Mouse (Mus musculus) myocyte (in vitro differentiated cells): Measurements from ENCODE around the gene Spink2. TPM values are rescaled to one million over a fixed set of nuclear protein-coding genes. Genes with fewer than 3 reads are reported as not detected.

Experiments
- H3K27me3 ChIP-seq: one replicate; pipeline ENCODE4 v1.6.1; 2011; ENCODE audit not compliant: control insufficient read depth, insufficient read depth, insufficient read length
- H3K36me3 ChIP-seq: one replicate; pipeline ENCODE4 v1.6.1; 2011; ENCODE audit not compliant: control insufficient read depth, insufficient read depth
- H3K4me2 ChIP-seq: one replicate; pipeline ENCODE4 v1.6.1; 2011; ENCODE audit warnings: low read depth, control low read depth
- H3K4me3 ChIP-seq: one replicate; pipeline ENCODE4 v1.5.1; 2011; ENCODE audit warnings: mild to moderate bottlenecking, control low read depth, moderate library complexity
- H3K79me2 ChIP-seq: one replicate; pipeline ENCODE4 v1.6.1; 2011; ENCODE audit not compliant: control insufficient read depth, insufficient read depth
- H3ac ChIP-seq: one replicate; pipeline ENCODE4 v1.6.1; 2011; ENCODE audit not compliant: control insufficient read depth, insufficient read length
- CEBPB ChIP-seq: IDR thresholded peaks from 2 replicates; pipeline ENCODE4 v1.6.1; 2011; ENCODE audit warnings: mild to moderate bottlenecking, moderate library complexity; ENCODE audit not compliant: poor library complexity, insufficient read depth, severe bottlenecking
- E2F4 ChIP-seq: IDR thresholded peaks from one replicate; pipeline ENCODE4 v1.6.1; 2011; ENCODE audit warnings: mild to moderate bottlenecking, control low read depth, moderate library complexity; ENCODE audit not compliant: insufficient read depth
- MAX ChIP-seq: IDR thresholded peaks from one replicate; pipeline ENCODE4 v1.6.1; 2011; ENCODE audit warnings: low read depth, mild to moderate bottlenecking, control low read depth
- MYOD1 ChIP-seq, 3 experiments: IDR thresholded peaks; one replicate each; pipeline ENCODE4 v1.6.1; 2011; ENCODE audit warnings: control low read depth in 2 of 3, low read depth in 2 of 3, mild to moderate bottlenecking in 2 of 3, moderate library complexity in 1 of 3; ENCODE audit not compliant: insufficient read length in 2 of 3, control insufficient read depth in 1 of 3
- MYOG ChIP-seq, 3 experiments: IDR thresholded peaks; one replicate each; pipeline ENCODE4 v1.6.1; 2011; ENCODE audit warnings: control low read depth in 2 of 3, low read depth in 2 of 3, mild to moderate bottlenecking in 2 of 3; ENCODE audit not compliant: insufficient read length in 2 of 3, control insufficient read depth in 1 of 3, insufficient read depth in 1 of 3
- POLR2A ChIP-seq: IDR thresholded peaks from one replicate; pipeline ENCODE4 v1.6.1; 2011; ENCODE audit warnings: low read depth, mild to moderate bottlenecking, control low read depth, moderate library complexity; ENCODE audit not compliant: insufficient read length
- POLR2AphosphoS2 ChIP-seq: IDR thresholded peaks from one replicate; pipeline ENCODE4 v1.6.1; 2011; ENCODE audit warnings: low read depth, control low read depth; ENCODE audit not compliant: insufficient read length
- REST ChIP-seq: IDR thresholded peaks from one replicate; pipeline ENCODE4 v1.6.1; 2011; ENCODE audit warnings: mild to moderate bottlenecking, control low read depth, moderate library complexity; ENCODE audit not compliant: insufficient read depth, insufficient read length
- SRF ChIP-seq: IDR thresholded peaks from one replicate; pipeline ENCODE4 v1.6.1; 2011; ENCODE audit warnings: low read depth; ENCODE audit not compliant: control insufficient read depth, insufficient read length
- TCF12 ChIP-seq: IDR thresholded peaks from one replicate; pipeline ENCODE4 v1.6.1; 2011; ENCODE audit warnings: mild to moderate bottlenecking, control low read depth; ENCODE audit not compliant: poor library complexity, insufficient read depth, severe bottlenecking
- TCF3 ChIP-seq: IDR thresholded peaks from one replicate; pipeline ENCODE4 v1.6.1; 2011; ENCODE audit warnings: low read depth, control low read depth; ENCODE audit not compliant: insufficient read length
- USF1 ChIP-seq: IDR thresholded peaks from one replicate; pipeline ENCODE4 v1.6.1; 2011; ENCODE audit warnings: low read depth, mild to moderate bottlenecking, control low read depth, moderate library complexity
- polyA plus RNA-seq: library from polyadenylated mRNA; unstranded; fragments of >200 nt; fragmentation: generic; extraction: Trizol; gene quantifications from one replicate; pipeline ENCODE4 v1.2.1, GENCODE M21; 2012; ENCODE audit warnings: missing spikeins

Spink2 gene
- polyA plus RNA-seq, 1 experiment, result not detected

GRCm38 (mm10) chr5:77253154-77253553, 41.9 kb upstream of the Spink2 start:
- TF ChIP-seq TCF3, result no peak
- Histone ChIP-seq H3ac (no peak overlapping the region), H3K4me3 (no peak overlapping the region), H3K4me2 (no peak overlapping the region), H3K79me2 (no peaks in the 10 kb centered on the region), H3K27me3 (no peaks in the 10 kb centered on the region), H3K36me3 (no peaks in the 10 kb centered on the region)

GRCm38 (mm10) chr5:77252115-77252827, 41.0 kb upstream of the Spink2 start:
- peak in 1 of 3 experiments; percentile 36 for TF ChIP-seq MYOD1 (IDR thresholded peaks at IDR 0.05; ENCODE audit: control insufficient read depth in 1 of 3, insufficient read length in 2 of 3, low read depth in 2 of 3)
- peak; percentile 77 for TF ChIP-seq CEBPB
- no peak for TF ChIP-seq POLR2A
- Histone ChIP-seq H3K4me3 (no peak overlapping the region), H3K4me2 (peak overlapping the region; percentile 81), H3K27me3 (no peaks in the 10 kb centered on the region), H3ac (no peak overlapping the region), H3K36me3 (no peaks in the 10 kb centered on the region), H3K79me2 (no peaks in the 10 kb centered on the region)

GRCm38 (mm10) chr5:77251656-77252055, 40.4 kb upstream of the Spink2 start:
- Histone ChIP-seq H3K36me3 (no peaks in the 10 kb centered on the region), H3K79me2 (no peaks in the 10 kb centered on the region)
- TF ChIP-seq POLR2A (no peak), SRF (no peak), MYOG (IDR thresholded peaks at IDR 0.05; ENCODE audit: control insufficient read depth in 1 of 3, insufficient read depth in 1 of 3, insufficient read length in 2 of 3, low read depth in 2 of 3) (no peak), USF1 (no peak), MYOD1 (IDR thresholded peaks at IDR 0.05; ENCODE audit: control insufficient read depth in 1 of 3, insufficient read length in 2 of 3, low read depth in 2 of 3) (no peak), TCF3 (no peak), MAX (no peak), CEBPB (no peak), REST (no peak), POLR2AphosphoS2 (no peak), E2F4 (no peak), TCF12 (no peak)

GRCm38 (mm10) chr5:77250083-77250482, 38.8 kb upstream of the Spink2 start:
- Histone ChIP-seq H3K27me3 (no peaks in the 10 kb centered on the region), H3ac (no peak overlapping the region), H3K36me3 (no peaks in the 10 kb centered on the region), H3K4me2 (no peak overlapping the region), H3K4me3 (no peak overlapping the region), H3K79me2 (no peaks in the 10 kb centered on the region)
- TF ChIP-seq REST (no peak), MYOG (IDR thresholded peaks at IDR 0.05; ENCODE audit: control insufficient read depth in 1 of 3, insufficient read depth in 1 of 3, insufficient read length in 2 of 3, low read depth in 2 of 3) (no peak), TCF3 (no peak), SRF (no peak), POLR2AphosphoS2 (no peak), E2F4 (no peak), POLR2A (no peak), TCF12 (no peak), CEBPB (no peak), MYOD1 (IDR thresholded peaks at IDR 0.05; ENCODE audit: control insufficient read depth in 1 of 3, insufficient read length in 2 of 3, low read depth in 2 of 3) (no peak), USF1 (no peak), MAX (no peak)

More at GRCm38 (mm10) chr5:77251656-77252055, 40.4 kb upstream of the Spink2 start:
- H3K27me3 ChIP-seq, result no peaks in the 10 kb centered on the region
- H3K4me2 ChIP-seq, result peak overlapping the region; percentile 81
- no peak overlapping the region for H3K4me3 ChIP-seq
- H3ac ChIP-seq, result no peak overlapping the region

- Histone ChIP-seq H3K4me2 (peak overlapping the region; percentile 88), H3ac (no peak overlapping the region), H3K36me3 (no peaks in the 10 kb centered on the region), H3K4me3 (peak overlapping the region; percentile 15), H3K79me2 (no peaks in the 10 kb centered on the region), H3K27me3 (no peaks in the 10 kb centered on the region)
- TF ChIP-seq MAX (no peak), USF1 (peak; percentile 8), POLR2A (no peak), MYOD1 (IDR thresholded peaks at IDR 0.05; ENCODE audit: control insufficient read depth in 1 of 3, insufficient read length in 2 of 3, low read depth in 2 of 3) (peak in 2 of 3 experiments; percentile 80 to 87), TCF12 (no peak), CEBPB (no peak), TCF3 (no peak), MYOG (IDR thresholded peaks at IDR 0.05; ENCODE audit: control insufficient read depth in 1 of 3, insufficient read depth in 1 of 3, insufficient read length in 2 of 3, low read depth in 2 of 3) (no peak)
Measured at GRCm38 (mm10) chr5:77245787-77246671, 34.8 kb upstream of the Spink2 start.
